In the genomic region with DNA sequence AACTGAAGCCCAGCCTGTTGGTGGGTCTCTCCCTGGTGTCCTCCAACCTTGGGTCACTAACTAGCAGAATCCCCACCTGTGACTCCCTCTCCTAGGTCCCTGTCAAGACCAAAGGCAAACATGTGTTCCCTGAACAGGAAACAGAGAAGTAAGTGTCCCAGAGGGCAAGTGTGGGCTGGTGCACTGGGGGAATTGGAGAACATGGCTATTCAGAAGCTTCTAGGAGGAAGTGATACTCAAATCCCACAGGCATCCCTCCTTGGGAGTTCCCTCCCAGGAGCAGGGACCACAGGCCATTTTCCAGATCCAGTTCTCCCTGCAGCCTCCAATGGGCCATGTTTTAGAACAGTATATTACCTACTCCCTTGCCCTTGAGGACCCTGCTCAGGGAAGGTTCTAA, we compare ENCODE assay signal across 33 mouse cellular contexts. TPM values are rescaled to one million over a fixed set of nuclear protein-coding genes. Genes with fewer than 3 reads are reported as not detected.
"Had no signal": no experiment of that assay in that cellular context is flagged by ENCODE, and none has a peak within 500 bp of the region (broad histone marks: within the 10 kb centered on the region; RNA-seq: fewer than 3 reads in every experiment).

No protein-coding gene starts in this region.

- H3K4me3 ChIP-seq: heart, embryonic 10.5 days; heart, embryonic 12.5 days; hindbrain, embryonic 10.5 days; hindbrain, embryonic 12.5 days; kidney, embryonic 15.5 days; limb, embryonic 13.5 days; limb, embryonic 15.5 days; liver, embryonic 12.5 days had no signal

- DNase-seq: gastrocnemius, postnatal 14 days; gastrocnemius, postnatal 36 days; heart, adult 18-20 months; heart, postnatal 10 days; heart, postnatal 4 days; layer of hippocampus, adult 9-11 months; layer of hippocampus, postnatal 36 days; left cerebral cortex, postnatal 4 days had no signal

- ATAC-seq: inflammation-experienced regulatory T-cells, adult 6 months; liver, embryonic 12.5 days had no signal

- H3K27me3 ChIP-seq: heart, embryonic 12.5 days; hindbrain, embryonic 12.5 days; kidney, embryonic 15.5 days; limb, embryonic 13.5 days; limb, embryonic 15.5 days had no signal

- H3K36me3 ChIP-seq: hindbrain, embryonic 10.5 days; hindbrain, embryonic 12.5 days; kidney, embryonic 15.5 days; liver, embryonic 12.5 days had no signal

- H3K27ac ChIP-seq: heart, embryonic 10.5 days; hindbrain, embryonic 10.5 days; hindbrain, embryonic 12.5 days; hindbrain, embryonic 14.5 days; kidney, embryonic 15.5 days; limb, embryonic 13.5 days; limb, embryonic 15.5 days; liver, embryonic 12.5 days had no signal

- H3K4me1 ChIP-seq: hindbrain, embryonic 12.5 days had no signal

RNA-seq across cellular contexts. Expression of a gene that starts 2.9 kb away (rescaled TPM):
- total RNA-seq: gastrocnemius, adult 18-20 months; gastrocnemius, adult 8-10 months; gastrocnemius, postnatal 14 days; gastrocnemius, postnatal 36 days; heart, adult 18-20 months; heart, adult 8-10 months; heart, postnatal 10 days; heart, postnatal 25 days; heart, postnatal 4 days; layer of hippocampus, adult 18-20 months; layer of hippocampus, postnatal 14 days; layer of hippocampus, postnatal 36 days; left cerebral cortex, adult 18-20 months; left cerebral cortex, adult 8-10 months; left cerebral cortex, postnatal 10 days; left cerebral cortex, postnatal 25 days; left cerebral cortex, postnatal 4 days; liver, adult 2 months had no signal
- polyA plus RNA-seq: gonadal fat pad, adult 2 months; heart, embryonic 10.5 days; heart, embryonic 12.5 days; heart, embryonic 14.5 days; hindbrain, embryonic 10.5 days; hindbrain, embryonic 12.5 days; hindbrain, embryonic 14.5 days; hindbrain, embryonic 16.5 days; inflammation-experienced regulatory T-cells, adult 6 months; kidney, embryonic 15.5 days; limb, embryonic 11.5 days; limb, embryonic 15.5 days; liver, adult 2 months; liver, embryonic 12.5 days had no signal

RNA-seq across cellular contexts. Expression of a gene that starts 13.7 kb away (rescaled TPM):
- total RNA-seq: heart, adult 18-20 months; heart, postnatal 25 days; liver, adult 2 months had no signal
- polyA plus RNA-seq: inflammation-experienced regulatory T-cells, adult 6 months had no signal
